Mouse (Mus musculus): ENCODE measurements around the gene Iscu. TPM values are rescaled to one million over a fixed set of nuclear protein-coding genes. Genes with fewer than 3 reads are reported as not detected.

Gene Iscu
- polyA plus RNA-seq, 1 experiment = 362 TPM

DNA sequence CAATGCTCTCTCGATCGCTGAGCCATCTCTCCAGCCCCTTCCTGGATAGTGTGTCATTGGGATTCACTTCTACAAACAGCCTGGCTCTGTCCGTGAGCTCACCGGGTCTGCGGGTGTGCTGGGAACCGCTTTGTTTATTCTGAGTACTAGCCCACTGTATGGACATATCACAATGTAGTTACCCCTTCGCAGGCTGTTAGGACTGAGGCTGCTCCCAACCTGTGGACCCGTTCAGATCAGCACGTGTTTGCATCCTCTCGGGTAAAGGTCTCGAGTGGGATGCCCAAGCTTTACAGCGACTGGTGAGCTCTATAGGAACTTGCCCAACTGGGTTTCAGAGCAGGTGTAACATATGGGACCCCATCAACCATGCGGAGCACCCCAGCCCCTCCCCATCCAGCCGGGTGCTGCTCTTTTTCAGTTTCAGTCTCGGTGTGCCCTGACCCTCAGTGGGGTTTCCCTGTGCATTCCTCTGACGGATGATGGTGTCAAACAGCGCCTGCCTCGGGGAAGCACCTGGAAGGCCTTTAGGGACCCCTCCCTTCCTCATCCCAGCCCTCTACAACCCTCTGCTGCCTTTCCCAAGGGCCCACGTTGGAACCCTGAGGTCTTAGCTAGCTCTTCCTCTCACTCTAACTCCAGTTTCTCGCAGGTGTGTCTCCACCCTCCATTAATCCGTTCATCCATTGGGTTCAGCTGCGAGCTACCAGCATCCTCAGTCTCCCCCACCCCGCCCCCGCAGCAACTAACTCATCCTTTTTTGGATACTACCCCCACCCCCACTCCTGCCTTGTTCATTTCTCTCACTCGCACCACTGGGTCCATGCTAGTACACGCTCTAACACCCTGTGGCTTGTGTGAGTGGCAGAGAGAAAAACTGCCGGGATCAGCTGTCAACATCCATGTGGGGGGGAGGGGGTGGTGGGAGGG, 41.8 kb downstream of the Iscu start:
- WGBS = 35% methylated on average over 27 of the region's 27 CpGs

DNA sequence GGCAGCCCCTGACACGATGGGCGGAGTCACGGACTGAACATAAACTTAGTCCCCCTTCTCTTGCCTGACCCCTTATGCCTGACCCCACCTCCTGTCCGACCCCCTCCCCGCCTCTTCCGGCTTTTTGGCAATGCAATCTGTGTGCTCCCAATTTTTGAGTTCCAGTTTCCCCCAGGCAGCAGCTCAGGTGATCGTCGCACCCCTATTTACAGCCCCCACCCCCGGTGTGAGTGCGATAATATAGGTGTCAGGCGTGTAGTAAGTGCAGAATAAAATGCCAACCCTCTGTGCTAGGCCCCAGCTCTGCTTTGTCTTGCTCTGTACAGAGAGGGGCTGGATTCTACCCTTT, 42.5 kb downstream of the Iscu start:
- TF ChIP-seq POLR2A (IDR thresholded peaks at IDR 0.05; ENCODE audit: borderline replicate concordance, insufficient read depth, low read length) (no peak), CTCF (IDR thresholded peaks at IDR 0.05; ENCODE audit: borderline replicate concordance, insufficient read depth, low read depth, low read length) (no peak)

More for the DNA sequence above, 41.8 kb downstream of the Iscu start:
- Histone ChIP-seq H3K4me3 (replicated peaks; ENCODE audit: insufficient read depth, low read depth, low read length) (no peak overlapping the region), H3K4me1 (ENCODE audit: control insufficient read depth, insufficient read depth, low read length) (no peaks in the 10 kb centered on the region), H3K27me3 (ENCODE audit: control insufficient read depth, insufficient read depth, low read length) (no peaks in the 10 kb centered on the region), H3K27ac (ENCODE audit: insufficient read depth, low read length) (no peak overlapping the region)
- TF ChIP-seq CTCF (IDR thresholded peaks at IDR 0.05; ENCODE audit: borderline replicate concordance, insufficient read depth, low read depth, low read length) (no peak), POLR2A (IDR thresholded peaks at IDR 0.05; ENCODE audit: borderline replicate concordance, insufficient read depth, low read length) (no peak)
- DNase-seq = no peak

DNA sequence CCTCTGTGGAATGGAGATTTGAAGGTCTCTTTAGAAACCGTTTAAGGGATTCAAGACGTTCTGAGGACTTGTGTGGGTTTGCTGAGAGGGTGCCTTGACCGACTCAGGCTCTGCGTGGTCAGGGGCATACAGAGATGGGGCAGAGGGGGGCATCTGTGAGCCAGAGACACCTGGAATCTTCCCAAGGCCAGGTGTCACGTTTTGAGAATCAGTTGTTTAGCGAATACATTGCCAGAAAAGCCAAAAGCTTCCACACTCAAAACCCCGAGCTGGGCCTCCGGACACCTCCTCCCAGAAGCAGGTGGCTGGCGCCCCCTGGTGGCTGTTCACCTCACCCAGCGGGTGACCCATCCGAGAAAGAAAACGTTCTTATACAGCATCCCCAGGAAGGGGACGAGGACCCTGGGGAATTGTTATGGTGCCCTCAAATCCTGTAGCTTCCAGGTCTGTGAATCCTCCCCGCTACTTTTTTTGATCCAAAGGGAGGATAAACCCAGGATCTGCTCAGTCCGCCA, 43.1 kb downstream of the Iscu start:
- TF ChIP-seq CTCF (IDR thresholded peaks at IDR 0.05; ENCODE audit: borderline replicate concordance, insufficient read depth, low read depth, low read length) (peak; percentile 86), POLR2A (IDR thresholded peaks at IDR 0.05; ENCODE audit: borderline replicate concordance, insufficient read depth, low read length) (no peak)
- DNase-seq = peak; percentile 63 to 72

More for the DNA sequence above, 42.5 kb downstream of the Iscu start:
- 57% methylated on average over 11 of the region's 11 CpGs for whole genome bisulfite sequencing
- no peak for DNase-seq
- no peak overlapping the region for H3K4me3 ChIP-seq (replicated peaks; ENCODE audit: insufficient read depth, low read depth, low read length)
- no peak overlapping the region for H3K27ac ChIP-seq (ENCODE audit: insufficient read depth, low read length)
- no peaks in the 10 kb centered on the region for H3K4me1 ChIP-seq (ENCODE audit: control insufficient read depth, insufficient read depth, low read length)
- H3K27me3 ChIP-seq (ENCODE audit: control insufficient read depth, insufficient read depth, low read length) = no peaks in the 10 kb centered on the region

DNA sequence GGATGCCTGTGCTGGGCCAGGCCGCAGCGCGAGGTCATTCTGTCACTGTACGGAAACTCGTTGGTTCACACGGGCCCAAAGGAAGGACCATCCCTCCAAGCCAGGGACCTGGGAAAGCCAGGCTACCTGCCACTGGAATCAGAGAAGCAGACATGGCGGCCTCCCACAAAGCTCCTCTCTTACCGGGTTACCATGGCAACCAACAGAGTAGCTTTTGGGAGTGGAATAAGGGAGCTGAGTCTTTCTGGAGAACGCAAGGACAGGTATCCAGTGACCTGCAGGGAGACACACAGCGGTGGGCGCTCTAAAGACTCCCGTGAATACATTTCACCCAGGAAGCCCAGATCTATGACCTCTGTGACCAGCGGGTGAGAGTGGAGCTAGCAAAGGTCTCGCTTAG, 46.0 kb downstream of the Iscu start:
- WGBS = 74% methylated on average over 14 of the region's 14 CpGs
- H3K27me3 ChIP-seq (ENCODE audit: control insufficient read depth, insufficient read depth, low read length) = no peaks in the 10 kb centered on the region
- no peak overlapping the region for H3K4me3 ChIP-seq (replicated peaks; ENCODE audit: insufficient read depth, low read depth, low read length)
- no peak for TF ChIP-seq POLR2A (IDR thresholded peaks at IDR 0.05; ENCODE audit: borderline replicate concordance, insufficient read depth, low read length)
- TF ChIP-seq CTCF (IDR thresholded peaks at IDR 0.05; ENCODE audit: borderline replicate concordance, insufficient read depth, low read depth, low read length) = no peak
- no peaks in the 10 kb centered on the region for H3K4me1 ChIP-seq (ENCODE audit: control insufficient read depth, insufficient read depth, low read length)
- no peak for DNase-seq
- no peak overlapping the region for H3K27ac ChIP-seq (ENCODE audit: insufficient read depth, low read length)

More for the DNA sequence above, 43.1 kb downstream of the Iscu start:
- Histone ChIP-seq H3K4me3 (replicated peaks; ENCODE audit: insufficient read depth, low read depth, low read length) (no peak overlapping the region), H3K27me3 (ENCODE audit: control insufficient read depth, insufficient read depth, low read length) (no peaks in the 10 kb centered on the region), H3K27ac (ENCODE audit: insufficient read depth, low read length) (no peak overlapping the region), H3K4me1 (ENCODE audit: control insufficient read depth, insufficient read depth, low read length) (no peaks in the 10 kb centered on the region)
- WGBS = 11% methylated on average over 15 of the region's 15 CpGs

DNA sequence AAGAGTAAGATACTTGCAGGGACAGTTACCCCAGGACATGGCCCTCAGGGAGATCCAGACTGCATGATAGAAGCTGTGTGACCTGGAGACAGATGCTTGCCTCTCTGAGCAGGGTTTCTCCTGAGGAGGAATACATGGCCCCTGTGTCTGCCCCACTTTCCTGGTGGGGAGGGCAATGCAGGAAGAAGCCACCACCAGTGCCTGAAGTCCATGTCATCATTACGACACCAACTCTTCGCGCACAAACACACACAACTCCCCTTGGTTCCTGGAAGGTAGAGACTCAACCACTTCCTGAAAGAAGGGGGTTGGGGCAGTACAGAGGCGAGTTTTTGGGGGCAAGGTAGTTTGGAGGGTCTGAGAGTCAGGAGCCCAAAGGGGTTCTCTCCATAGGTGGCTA, 51.7 kb downstream of the Iscu start:
- Histone ChIP-seq H3K27ac (ENCODE audit: insufficient read depth, low read length) (no peak overlapping the region), H3K4me1 (ENCODE audit: control insufficient read depth, insufficient read depth, low read length) (no peaks in the 10 kb centered on the region), H3K27me3 (ENCODE audit: control insufficient read depth, insufficient read depth, low read length) (no peaks in the 10 kb centered on the region), H3K4me3 (replicated peaks; ENCODE audit: insufficient read depth, low read depth, low read length) (no peak overlapping the region)
- no peak for TF ChIP-seq CTCF (IDR thresholded peaks at IDR 0.05; ENCODE audit: borderline replicate concordance, insufficient read depth, low read depth, low read length)
- no peak for TF ChIP-seq POLR2A (IDR thresholded peaks at IDR 0.05; ENCODE audit: borderline replicate concordance, insufficient read depth, low read length)
- 87% methylated on average over 4 of the region's 4 CpGs for WGBS
- no peak for DNase-seq

DNA sequence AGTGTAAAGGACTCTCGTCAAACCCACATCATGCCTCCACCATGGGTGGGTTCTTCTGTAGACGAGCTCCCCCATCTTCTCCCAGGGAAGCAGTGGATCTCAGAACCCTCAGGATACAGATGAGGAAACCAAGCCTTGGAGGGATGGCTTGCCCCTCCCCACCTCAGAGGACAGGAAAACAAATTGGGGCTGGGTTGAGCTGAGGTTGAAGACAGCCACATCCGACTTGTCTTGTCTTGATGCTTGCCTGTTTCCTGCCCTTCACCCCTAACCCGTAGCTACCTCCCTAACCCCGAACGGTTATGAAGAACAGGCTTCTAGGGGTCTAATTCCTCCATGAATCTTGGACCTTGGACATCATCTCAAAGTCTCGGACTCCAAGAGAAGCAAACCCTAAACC, 53.0 kb downstream of the Iscu start:
- Histone ChIP-seq H3K27ac (ENCODE audit: insufficient read depth, low read length) (no peak overlapping the region), H3K4me3 (replicated peaks; ENCODE audit: insufficient read depth, low read depth, low read length) (no peak overlapping the region), H3K4me1 (ENCODE audit: control insufficient read depth, insufficient read depth, low read length) (no peaks in the 10 kb centered on the region), H3K27me3 (ENCODE audit: control insufficient read depth, insufficient read depth, low read length) (no peaks in the 10 kb centered on the region)
- no peak for DNase-seq
- TF ChIP-seq CTCF (IDR thresholded peaks at IDR 0.05; ENCODE audit: borderline replicate concordance, insufficient read depth, low read depth, low read length) = no peak
- no peak for TF ChIP-seq POLR2A (IDR thresholded peaks at IDR 0.05; ENCODE audit: borderline replicate concordance, insufficient read depth, low read length)
- WGBS = 84% methylated on average over 7 of the region's 7 CpGs

DNA sequence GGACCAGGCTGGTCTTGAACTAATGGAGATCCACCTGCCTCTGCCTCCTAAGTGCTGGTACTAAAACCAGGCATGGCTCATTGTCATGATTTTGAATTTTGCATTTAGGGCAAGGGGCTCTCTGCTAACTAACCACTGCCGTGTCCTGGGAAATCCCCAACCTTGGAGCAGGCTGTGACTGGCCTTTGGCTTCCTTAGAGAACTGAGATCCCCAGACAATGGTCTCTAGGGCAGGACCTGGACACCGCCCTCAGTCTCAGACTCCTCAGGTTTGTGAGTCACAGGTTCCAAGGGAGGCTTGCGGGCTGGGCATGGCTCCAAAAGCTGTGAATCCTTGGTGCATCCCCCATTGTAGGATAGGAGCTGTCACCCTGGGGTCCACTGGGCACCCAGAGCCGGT, 54.1 kb downstream of the Iscu start:
- Histone ChIP-seq H3K4me3 (replicated peaks; ENCODE audit: insufficient read depth, low read depth, low read length) (no peak overlapping the region), H3K27ac (ENCODE audit: insufficient read depth, low read length) (no peak overlapping the region), H3K27me3 (ENCODE audit: control insufficient read depth, insufficient read depth, low read length) (no peaks in the 10 kb centered on the region), H3K4me1 (ENCODE audit: control insufficient read depth, insufficient read depth, low read length) (no peaks in the 10 kb centered on the region)
- TF ChIP-seq CTCF (IDR thresholded peaks at IDR 0.05; ENCODE audit: borderline replicate concordance, insufficient read depth, low read depth, low read length) = no peak
- no peak for DNase-seq
- 56% methylated on average over 4 of the region's 4 CpGs for WGBS

Other genes with a start within 250 kb of the Iscu start
- 2.2 and 3.0 TPM in 2 replicates for gene Cmklr1, start 122.3 kb upstream of the Iscu start, polyA plus RNA-seq (2012; rRNA removed)
- gene 1700069L16Rik, start 48.0 kb upstream of the Iscu start, polyA plus RNA-seq (2012; rRNA removed) = 0.29 and 0.39 TPM in 2 replicates
- 15.3 and 16.1 TPM in 2 replicates for gene Ficd, start 36.9 kb upstream of the Iscu start, polyA plus RNA-seq (2012; rRNA removed)
- gene Sart3, start 238 bp upstream of the Iscu start, polyA plus RNA-seq (2012; rRNA removed) = 43.5 and 47.5 TPM in 2 replicates
- 6.0 and 7.4 TPM in 2 replicates for gene Tmem119, start 27.8 kb downstream of the Iscu start, polyA plus RNA-seq (2012; rRNA removed)
- gene Selplg, start 59.9 kb downstream of the Iscu start, polyA plus RNA-seq (2012; rRNA removed) = 12.0 and 13.6 TPM in 2 replicates
- gene Coro1c, start 136.0 kb downstream of the Iscu start, polyA plus RNA-seq (2012; rRNA removed) = 90.2 and 94.1 TPM in 2 replicates
- 15.0 and 16.7 TPM in 2 replicates for gene Ssh1, start 221.1 kb downstream of the Iscu start, polyA plus RNA-seq (2012; rRNA removed)
- gene Dao, start 231.0 kb downstream of the Iscu start, polyA plus RNA-seq (2012; rRNA removed) = 51.3 and 63.2 TPM in 2 replicates